Comparison of ENCODE assay signal across 16 mouse cellular contexts in the genomic region with DNA sequence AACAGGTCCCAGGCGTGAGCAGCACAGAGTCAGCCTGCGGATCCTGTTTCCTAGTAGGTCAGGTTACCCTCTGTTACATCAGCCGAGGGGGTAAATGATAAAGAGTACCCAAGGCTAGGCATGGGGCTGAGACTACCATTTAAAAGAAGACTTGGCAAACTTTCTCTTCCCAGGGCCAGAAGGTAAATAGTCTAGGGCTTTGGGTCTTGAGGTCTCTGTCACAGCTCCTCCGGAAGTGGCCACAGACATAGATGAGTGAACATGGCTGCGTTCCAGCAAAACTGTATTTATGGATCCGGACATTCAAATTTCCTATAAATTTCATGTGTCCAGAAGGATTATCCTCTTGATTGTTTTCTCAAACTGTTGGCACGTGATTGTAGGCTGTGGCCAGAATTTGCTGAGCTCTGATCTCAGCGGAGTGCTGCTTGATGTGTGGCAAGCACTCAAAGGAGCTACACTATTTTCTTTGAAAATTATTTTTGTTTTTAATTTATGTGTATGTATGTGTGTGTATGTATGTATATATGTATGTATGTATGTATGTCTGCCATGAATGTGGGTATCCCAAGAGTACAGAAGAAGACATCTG. TPM values are rescaled to one million over a fixed set of nuclear protein-coding genes. Genes with fewer than 3 reads are reported as not detected.
"Had no signal": no experiment of that assay in that cellular context is flagged by ENCODE, and none has a peak within 500 bp of the region (broad histone marks: within the 10 kb centered on the region; RNA-seq: fewer than 3 reads in every experiment).

No protein-coding gene starts in this region.

- H3K27ac ChIP-seq: neural tube, embryonic 15.5 days; stomach, embryonic 15.5 days; stomach, postnatal 0 days had no signal

- H3K4me3 ChIP-seq: neural tube, embryonic 15.5 days; stomach, embryonic 15.5 days had no signal

- H3K36me3 ChIP-seq: neural tube, embryonic 15.5 days; stomach, embryonic 15.5 days had no signal

- DNase-seq: retina, postnatal 1 day; right cerebral cortex, adult 18-20 months; right cerebral cortex, postnatal 14 days; right cerebral cortex, postnatal 25 days; right cerebral cortex, postnatal 4 days; spleen, adult 18-20 months; thymus, adult 18-20 months; thymus, adult 2 months; thymus, postnatal 14 days; thymus, postnatal 25 days; thymus, postnatal 36 days; thymus, postnatal 4 days had no signal

- H3K9ac ChIP-seq: neural tube, embryonic 15.5 days; stomach, embryonic 15.5 days had no signal

- H3K4me2 ChIP-seq: neural tube, embryonic 15.5 days; stomach, embryonic 15.5 days had no signal

- H3K9me3 ChIP-seq: neural tube, embryonic 15.5 days; stomach, embryonic 15.5 days had no signal

RNA-seq across cellular contexts. Expression of a gene that starts 20.0 kb away (rescaled TPM):
- total RNA-seq: neutrophil, adult 5-6 weeks had no signal
